Comparison of ENCODE assay signal across 20 mouse cellular contexts in the genomic region with DNA sequence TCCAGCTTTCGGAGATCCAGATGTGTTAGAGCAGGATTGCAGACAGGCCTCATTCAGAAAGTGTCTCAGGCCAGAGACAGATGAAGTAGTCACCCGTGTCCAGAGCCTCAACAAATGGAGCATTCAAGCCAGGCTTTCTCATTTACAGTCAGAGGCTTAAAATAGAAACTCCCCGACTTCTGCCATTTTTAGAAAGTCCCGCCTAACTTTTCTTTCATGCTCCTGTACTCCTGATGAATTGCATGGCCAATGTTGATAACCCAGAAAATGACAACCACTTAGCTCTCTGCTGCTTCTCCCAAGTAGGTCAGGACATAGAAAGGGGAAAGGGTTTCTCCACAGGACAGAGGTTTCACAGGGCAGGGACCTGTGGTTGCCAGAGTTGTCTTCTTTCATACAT.
DNase-seq lines count a peak whose midpoint lies in the region; ATAC-seq lines count a peak whose summit lies in the region.
"Had no signal": no experiment of that assay in that cellular context is flagged by ENCODE, and none has a peak within 500 bp of the region (broad histone marks: within the 10 kb centered on the region; RNA-seq: fewer than 3 reads in every experiment).

No protein-coding gene starts in this region.

- H3K4me1 ChIP-seq in heart, embryonic 10.5 days: peaks cover 21% of the 10 kb centered on the region
- peaks cover 31% of the 10 kb centered on the region for H3K4me1 ChIP-seq in heart, embryonic 12.5 days (replicated peaks)
- H3K4me1 ChIP-seq in heart, embryonic 14.5 days (ENCODE audit: control insufficient read depth in 2 of 2, insufficient read depth in 2 of 2, low read length in 2 of 2): peaks cover 5 to 22% of the 10 kb centered on the region in 2 experiments; a peak in 3 of 4 replicates
- H3K4me1 ChIP-seq: embryonic facial prominence, embryonic 12.5 days; intestine, embryonic 15.5 days had no signal

- no peak overlapping the region for H3K4me2 ChIP-seq in heart, embryonic 12.5 days
- H3K4me2 ChIP-seq in heart, embryonic 14.5 days (ENCODE audit: low read length): peak overlapping the region; percentile 24; the same call in 1 of the 2 replicates
- H3K4me2 ChIP-seq: embryonic facial prominence, embryonic 12.5 days; forebrain, embryonic 13.5 days; hindbrain, embryonic 14.5 days; intestine, embryonic 15.5 days had no signal

- H3K27ac ChIP-seq in heart, embryonic 10.5 days: peak overlapping the region; percentile 59; the same call in 1 of the 2 replicates
- peak overlapping the region; percentile 57 for H3K27ac ChIP-seq in heart, embryonic 12.5 days (ENCODE audit: poor library complexity, severe bottlenecking)
- H3K27ac ChIP-seq in heart, embryonic 14.5 days (replicated peaks in 1 of 2; ENCODE audit: control insufficient read depth in 1 of 2, insufficient read depth in 1 of 2, low read depth in 2 of 2, low read length in 2 of 2): peak overlapping the region; percentile 68 to 81
- H3K27ac ChIP-seq: embryonic facial prominence, embryonic 12.5 days; forebrain, embryonic 13.5 days; hindbrain, embryonic 10.5 days; hindbrain, embryonic 14.5 days; intestine, embryonic 15.5 days had no signal

- no peak for ATAC-seq in heart, embryonic 12.5 days (ENCODE audit: insufficient number of reproducible peaks, low FRiP score)
- ATAC-seq in heart, embryonic 14.5 days (ENCODE audit: insufficient number of reproducible peaks, insufficient read depth, low FRiP score, low read depth): no peak
- ATAC-seq: forebrain, embryonic 13.5 days; forebrain, postnatal 0 days; intestine, embryonic 15.5 days had no signal

- WGBS in heart, embryonic 10.5 days: 27% methylated on average over 4 of the region's 4 CpGs
- WGBS in heart, embryonic 12.5 days: 26% methylated on average over 4 of the region's 4 CpGs
- 15% methylated on average over 4 of the region's 4 CpGs for WGBS in heart, embryonic 14.5 days

- no peak overlapping the region for H3K4me3 ChIP-seq in heart, embryonic 10.5 days
- no peak overlapping the region for H3K4me3 ChIP-seq in heart, embryonic 12.5 days
- H3K4me3 ChIP-seq in heart, embryonic 14.5 days (ENCODE audit: control insufficient read depth in 1 of 2, insufficient read depth in 1 of 2, low read depth in 1 of 2, low read length in 2 of 2): no peak overlapping the region
- H3K4me3 ChIP-seq: embryonic facial prominence, embryonic 12.5 days; forebrain, embryonic 13.5 days; hindbrain, embryonic 10.5 days; intestine, embryonic 15.5 days had no signal

- no peak for DNase-seq in heart, embryonic 10.5 days (ENCODE audit: low spot score)
- no peak for DNase-seq in heart, postnatal 25 days (ENCODE audit: low spot score)
- peak; percentile 15 to 17 for DNase-seq in heart, postnatal 10 days
- DNase-seq in T-cell, adult 2 months (ENCODE audit: low spot score): no peak
- DNase-seq in layer of hippocampus, adult 9-10 months (ENCODE audit: low spot score): no peak
- DNase-seq: adrenal gland, adult 8-10 months; adrenal gland, postnatal 36 days; cerebellum, adult 11 months; cerebellum, adult 8-10 months; cerebellum, postnatal 14 days; forebrain, postnatal 0 days; gastrocnemius, postnatal 14 days; kidney, adult 18-20 months had no signal

- no peak overlapping the region for H3K9ac ChIP-seq in heart, embryonic 12.5 days
- H3K9ac ChIP-seq in heart, embryonic 14.5 days (ENCODE audit: low read length): no peak overlapping the region
- H3K9ac ChIP-seq: embryonic facial prominence, embryonic 12.5 days; forebrain, embryonic 13.5 days; forebrain, postnatal 0 days; hindbrain, embryonic 14.5 days; intestine, embryonic 15.5 days had no signal

- no peaks in the 10 kb centered on the region for H3K27me3 ChIP-seq in heart, embryonic 10.5 days (ENCODE audit: insufficient read depth, poor library complexity, severe bottlenecking)
- H3K27me3 ChIP-seq in heart, embryonic 12.5 days (replicated peaks): no peaks in the 10 kb centered on the region
- no peaks in the 10 kb centered on the region for H3K27me3 ChIP-seq in heart, embryonic 14.5 days (ENCODE audit: control insufficient read depth, insufficient read depth, low read length)
- H3K27me3 ChIP-seq: embryonic facial prominence, embryonic 12.5 days; forebrain, embryonic 13.5 days; intestine, embryonic 15.5 days had no signal

- no peaks in the 10 kb centered on the region for H3K9me3 ChIP-seq in heart, embryonic 10.5 days
- no peaks in the 10 kb centered on the region for H3K9me3 ChIP-seq in heart, embryonic 12.5 days (replicated peaks)
- H3K9me3 ChIP-seq in heart, embryonic 14.5 days (ENCODE audit: control insufficient read depth, low read length): no peaks in the 10 kb centered on the region
- H3K9me3 ChIP-seq: embryonic facial prominence, embryonic 12.5 days; forebrain, embryonic 13.5 days; hindbrain, embryonic 10.5 days; intestine, embryonic 15.5 days had no signal

- H3K36me3 ChIP-seq in heart, embryonic 10.5 days: no peaks in the 10 kb centered on the region
- H3K36me3 ChIP-seq in heart, embryonic 12.5 days: no peaks in the 10 kb centered on the region
- no peaks in the 10 kb centered on the region for H3K36me3 ChIP-seq in heart, embryonic 14.5 days (ENCODE audit: control insufficient read depth, insufficient read depth, low read length)
- H3K36me3 ChIP-seq: embryonic facial prominence, embryonic 12.5 days; hindbrain, embryonic 10.5 days; intestine, embryonic 15.5 days had no signal

- intact Hi-C loops in heart, postnatal 25 days (cut with DNase I): no loop called here
- intact Hi-C loops in heart, postnatal 10 days (cut with DNase I): no loop called here

Comparison
In these comparisons a context has a peak if more than half of its experiments do, and no peak if none do; other contexts are left out.
1. DNase-seq: peak in heart, postnatal 10 days (2 of 2); none in heart, embryonic 10.5 days (single experiment), heart, postnatal 25 days (single experiment), T-cell, adult 2 months (single experiment) and layer of hippocampus, adult 9-10 months (single experiment).
2. Peak in every context shown above with its lines, with median percentiles within 50 percentile points of each other: H3K27ac ChIP-seq.